Mouse (Mus musculus): ENCODE results near the gene Tsku. TPM values are rescaled to one million over a fixed set of nuclear protein-coding genes. Genes with fewer than 3 reads are reported as not detected.

Gene Tsku
- polyA plus RNA-seq, 1 experiment from 2014 or later = 11.3 TPM

DNA sequence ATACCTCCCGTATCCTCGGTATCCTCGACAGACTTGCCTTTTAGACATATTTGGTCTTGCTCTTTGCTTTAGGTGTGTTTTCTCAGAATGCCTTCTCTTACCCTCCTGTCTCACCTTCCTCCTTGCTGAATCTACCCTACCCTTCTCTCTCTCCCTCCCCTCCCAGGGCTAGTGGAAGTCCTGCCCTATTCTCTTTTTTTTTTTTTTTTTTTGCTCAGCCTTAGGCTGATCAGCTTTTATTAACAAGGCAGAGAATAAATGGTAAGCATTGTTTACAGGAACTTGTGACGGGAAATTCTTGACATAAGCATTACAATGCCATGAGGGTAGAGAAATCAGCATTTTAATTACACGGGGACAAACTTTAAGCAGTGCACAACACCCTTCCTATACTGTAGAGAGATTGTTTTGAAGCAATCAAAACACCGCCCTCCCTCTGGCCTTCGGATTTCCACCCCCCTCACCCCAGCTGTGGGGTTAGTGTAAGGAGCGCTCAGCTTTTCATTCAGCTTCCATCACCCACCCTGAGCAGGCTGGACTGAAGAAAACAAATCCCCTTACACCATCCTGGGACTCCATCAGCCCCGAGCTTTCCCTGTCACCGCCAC, 8.7 kb upstream of the Tsku start:
- ATAC-seq (ENCODE audit: insufficient read depth, low FRiP score, low TSS enrichment) = no peak
- Histone ChIP-seq H3K4me3 (ENCODE audit: low read depth, low read length) (no peak overlapping the region), H3K4me2 (ENCODE audit: low read depth) (no peak overlapping the region), H3K36me3 (ENCODE audit: control insufficient read depth, insufficient read depth, low read length) (no peaks in the 10 kb centered on the region), H3K4me1 (ENCODE audit: control insufficient read depth, insufficient read depth, low read length) (no peaks in the 10 kb centered on the region), H3K27ac (ENCODE audit: low read depth, low read length) (no peak overlapping the region), H3K9me3 (ENCODE audit: control insufficient read depth, low read length) (no peaks in the 10 kb centered on the region), H3K27me3 (ENCODE audit: control insufficient read depth, insufficient read depth, low read length) (no peaks in the 10 kb centered on the region), H3K9ac (ENCODE audit: low read length) (no peak overlapping the region)
- WGBS = 59% methylated on average over 10 of the region's 10 CpGs
- DNase-seq (ENCODE audit: low spot score) = no peak

GRCm38 (mm10) chr7:98361662-98362061, 534 bp upstream of the Tsku start:
- no peak overlapping the region for H3K4me3 ChIP-seq (ENCODE audit: low read depth, low read length)
- H3K27me3 ChIP-seq (ENCODE audit: control insufficient read depth, insufficient read depth, low read length) = no peaks in the 10 kb centered on the region
- no peak for DNase-seq (ENCODE audit: low spot score)
- no peak overlapping the region for H3K27ac ChIP-seq (ENCODE audit: low read depth, low read length)
- no peak for ATAC-seq (ENCODE audit: insufficient read depth, low FRiP score, low TSS enrichment)
- H3K36me3 ChIP-seq (ENCODE audit: control insufficient read depth, insufficient read depth, low read length) = no peaks in the 10 kb centered on the region
- H3K4me1 ChIP-seq (ENCODE audit: control insufficient read depth, insufficient read depth, low read length) = peaks cover 12% of the 10 kb centered on the region
- no peak overlapping the region for H3K9ac ChIP-seq (ENCODE audit: low read length)
- WGBS = 61% methylated on average over 2 of the region's 2 CpGs
- H3K9me3 ChIP-seq (ENCODE audit: control insufficient read depth, low read length) = no peaks in the 10 kb centered on the region
- H3K4me2 ChIP-seq (ENCODE audit: low read depth) = peak overlapping the region; percentile 89

DNA sequence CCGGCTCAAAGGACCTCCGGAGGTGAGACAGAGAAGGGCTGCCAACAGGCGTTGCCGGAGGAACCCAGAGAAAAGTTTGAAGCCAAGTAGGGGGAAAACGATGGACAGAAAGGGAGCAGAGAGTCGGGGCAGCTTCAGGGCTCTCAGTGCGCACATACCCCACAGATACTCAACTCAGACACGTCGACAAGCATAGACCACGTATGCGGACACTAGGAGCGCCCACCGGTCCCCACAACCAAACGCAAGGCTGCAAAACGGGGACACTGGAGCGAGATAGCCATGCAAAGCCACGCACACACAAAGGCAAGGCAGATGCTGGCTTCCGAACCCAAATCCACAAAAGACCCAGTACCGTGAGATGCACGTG, 522 bp downstream of the Tsku start:
- WGBS = 0% methylated on average over 20 of the region's 20 CpGs
- Histone ChIP-seq H3K4me3 (ENCODE audit: low read depth, low read length) (peak overlapping the region; percentile 82), H3K27ac (ENCODE audit: low read depth, low read length) (peak overlapping the region; percentile 51), H3K36me3 (ENCODE audit: control insufficient read depth, insufficient read depth, low read length) (no peaks in the 10 kb centered on the region), H3K4me2 (ENCODE audit: low read depth) (peak overlapping the region; percentile 89), H3K27me3 (ENCODE audit: control insufficient read depth, insufficient read depth, low read length) (no peaks in the 10 kb centered on the region), H3K4me1 (ENCODE audit: control insufficient read depth, insufficient read depth, low read length) (peaks cover 22% of the 10 kb centered on the region), H3K9ac (ENCODE audit: low read length) (peak overlapping the region; percentile 76), H3K9me3 (ENCODE audit: control insufficient read depth, low read length) (no peaks in the 10 kb centered on the region)
- DNase-seq (ENCODE audit: low spot score) = no peak
- peak; percentile 28 for ATAC-seq (ENCODE audit: insufficient read depth, low FRiP score, low TSS enrichment)

DNA sequence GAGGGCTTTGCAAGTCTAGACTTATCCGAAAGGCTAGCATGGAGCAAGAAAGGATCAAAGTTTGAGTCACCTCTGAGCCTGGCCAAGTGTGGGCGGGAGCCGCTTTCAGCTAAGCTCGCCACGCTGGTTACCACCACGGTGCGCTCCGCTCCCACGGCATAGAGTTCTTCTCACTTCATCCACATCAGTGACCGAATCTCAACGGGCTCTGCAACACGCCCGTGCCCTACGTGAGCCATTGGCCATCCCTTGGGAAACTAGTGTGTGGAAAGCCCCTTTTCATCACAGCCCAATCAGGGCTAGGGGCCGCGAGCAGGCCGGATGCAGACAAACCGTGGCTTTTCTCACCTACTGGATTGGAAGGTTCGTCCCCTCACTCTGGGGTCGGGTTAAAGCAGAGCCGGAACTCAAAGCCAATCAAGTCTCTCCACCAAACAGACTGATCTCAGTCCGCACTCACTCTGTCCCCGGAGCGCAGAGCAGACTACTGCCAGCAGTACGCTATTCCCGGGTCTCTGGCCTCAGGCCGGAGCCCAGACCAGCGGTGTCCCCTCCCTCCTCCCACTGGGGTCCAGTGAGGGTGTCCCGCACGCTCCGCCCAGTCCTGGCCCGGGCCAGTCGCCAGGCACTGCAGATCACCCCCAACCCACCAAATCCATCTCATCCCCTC, 1.0 kb downstream of the Tsku start:
- Histone ChIP-seq H3K36me3 (ENCODE audit: control insufficient read depth, insufficient read depth, low read length) (no peaks in the 10 kb centered on the region), H3K4me2 (ENCODE audit: low read depth) (peak overlapping the region; percentile 89), H3K9ac (ENCODE audit: low read length) (peak overlapping the region; percentile 76), H3K27ac (ENCODE audit: low read depth, low read length) (peak overlapping the region; percentile 51), H3K27me3 (ENCODE audit: control insufficient read depth, insufficient read depth, low read length) (no peaks in the 10 kb centered on the region), H3K9me3 (ENCODE audit: control insufficient read depth, low read length) (no peaks in the 10 kb centered on the region), H3K4me1 (ENCODE audit: control insufficient read depth, insufficient read depth, low read length) (peaks cover 27% of the 10 kb centered on the region), H3K4me3 (ENCODE audit: low read depth, low read length) (peak overlapping the region; percentile 82)
- under 1% methylated on average over 33 of the region's 33 CpGs for WGBS
- DNase-seq (ENCODE audit: low spot score) (peak; percentile 80), ATAC-seq (ENCODE audit: insufficient read depth, low FRiP score, low TSS enrichment) (peak; percentile 63)

DNA sequence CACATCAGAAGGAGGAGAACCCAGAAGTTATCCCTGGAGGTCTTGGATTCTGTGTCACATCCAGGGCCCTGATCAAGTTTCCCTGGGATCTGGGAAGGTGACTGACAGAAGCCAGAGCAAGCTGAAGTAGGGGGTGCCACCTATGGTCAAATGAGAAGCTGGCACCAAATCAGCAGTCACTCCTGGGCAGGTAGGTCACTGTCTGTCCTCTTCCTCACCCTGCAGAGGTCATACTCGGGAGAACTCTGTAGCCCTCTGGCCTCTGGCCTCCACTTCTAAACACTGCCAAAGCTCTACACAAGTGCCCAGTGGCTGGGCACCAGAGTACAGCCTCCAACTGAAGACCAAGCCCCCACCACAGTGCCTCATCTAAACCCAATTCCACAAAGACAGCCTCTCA, 3.1 kb downstream of the Tsku start:
- no peak for DNase-seq (ENCODE audit: low spot score)
- Histone ChIP-seq H3K9me3 (ENCODE audit: control insufficient read depth, low read length) (no peaks in the 10 kb centered on the region), H3K4me2 (ENCODE audit: low read depth) (no peak overlapping the region), H3K36me3 (ENCODE audit: control insufficient read depth, insufficient read depth, low read length) (no peaks in the 10 kb centered on the region), H3K4me1 (ENCODE audit: control insufficient read depth, insufficient read depth, low read length) (peaks cover 36% of the 10 kb centered on the region), H3K27ac (ENCODE audit: low read depth, low read length) (no peak overlapping the region), H3K9ac (ENCODE audit: low read length) (no peak overlapping the region), H3K4me3 (ENCODE audit: low read depth, low read length) (no peak overlapping the region), H3K27me3 (ENCODE audit: control insufficient read depth, insufficient read depth, low read length) (no peaks in the 10 kb centered on the region)
- no peak for ATAC-seq (ENCODE audit: insufficient read depth, low FRiP score, low TSS enrichment)
- 67% methylated on average over 1 of the region's 1 CpGs for WGBS

DNA sequence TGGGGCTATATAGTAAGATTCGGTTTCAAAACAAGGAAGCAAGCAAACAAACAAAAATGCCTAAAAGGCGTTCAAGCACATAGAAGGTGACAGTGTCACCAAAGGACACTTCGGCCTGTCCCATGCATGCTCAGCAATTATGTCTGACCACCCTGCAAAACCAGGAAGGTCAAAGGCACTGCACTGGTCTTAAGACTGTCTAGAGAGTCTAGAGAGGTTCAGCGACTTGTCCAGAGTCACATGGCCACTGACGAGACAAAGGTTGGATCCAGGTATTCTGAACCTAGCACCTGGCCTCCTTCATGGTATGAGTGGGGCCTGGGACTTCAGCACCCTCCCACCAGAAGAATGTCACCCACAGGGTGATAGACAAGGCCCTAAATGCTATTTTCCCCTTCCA, 3.8 kb downstream of the Tsku start:
- H3K36me3 ChIP-seq (ENCODE audit: control insufficient read depth, insufficient read depth, low read length) = 0 out of 2 replicates have a peak, but pooled peaks cover under 1% of the 10 kb centered on the region
- peaks cover 36% of the 10 kb centered on the region for H3K4me1 ChIP-seq (ENCODE audit: control insufficient read depth, insufficient read depth, low read length)
- DNase-seq (ENCODE audit: low spot score) (no peak), ATAC-seq (ENCODE audit: insufficient read depth, low FRiP score, low TSS enrichment) (no peak)
- H3K27ac ChIP-seq (ENCODE audit: low read depth, low read length) = no peak overlapping the region
- no peak overlapping the region for H3K4me3 ChIP-seq (ENCODE audit: low read depth, low read length)
- H3K4me2 ChIP-seq (ENCODE audit: low read depth) = no peak overlapping the region
- H3K9me3 ChIP-seq (ENCODE audit: control insufficient read depth, low read length) = no peaks in the 10 kb centered on the region
- no peaks in the 10 kb centered on the region for H3K27me3 ChIP-seq (ENCODE audit: control insufficient read depth, insufficient read depth, low read length)
- 82% methylated on average over 5 of the region's 5 CpGs for WGBS
- H3K9ac ChIP-seq (ENCODE audit: low read length) = no peak overlapping the region

GRCm38 (mm10) chr7:98354921-98355310, 6.2 kb downstream of the Tsku start:
- Histone ChIP-seq H3K36me3 (ENCODE audit: control insufficient read depth, insufficient read depth, low read length) (0 out of 2 replicates have a peak, but pooled peaks cover 5% of the 10 kb centered on the region), H3K9ac (ENCODE audit: low read length) (no peak overlapping the region), H3K4me3 (ENCODE audit: low read depth, low read length) (no peak overlapping the region), H3K27me3 (ENCODE audit: control insufficient read depth, insufficient read depth, low read length) (no peaks in the 10 kb centered on the region), H3K4me2 (ENCODE audit: low read depth) (no peak overlapping the region), H3K27ac (ENCODE audit: low read depth, low read length) (no peak overlapping the region), H3K9me3 (ENCODE audit: control insufficient read depth, low read length) (no peaks in the 10 kb centered on the region), H3K4me1 (ENCODE audit: control insufficient read depth, insufficient read depth, low read length) (peaks cover 33% of the 10 kb centered on the region)
- DNase-seq (ENCODE audit: low spot score) = no peak
- no peak for ATAC-seq (ENCODE audit: insufficient read depth, low FRiP score, low TSS enrichment)
- WGBS = 34% methylated on average over 4 of the region's 4 CpGs

- Histone ChIP-seq H3K4me1 (ENCODE audit: control insufficient read depth, insufficient read depth, low read length) (peaks cover 28% of the 10 kb centered on the region), H3K9me3 (ENCODE audit: control insufficient read depth, low read length) (no peaks in the 10 kb centered on the region), H3K27ac (ENCODE audit: low read depth, low read length) (no peak overlapping the region), H3K4me3 (ENCODE audit: low read depth, low read length) (no peak overlapping the region), H3K4me2 (ENCODE audit: low read depth) (no peak overlapping the region), H3K27me3 (ENCODE audit: control insufficient read depth, insufficient read depth, low read length) (no peaks in the 10 kb centered on the region), H3K9ac (ENCODE audit: low read length) (no peak overlapping the region), H3K36me3 (ENCODE audit: control insufficient read depth, insufficient read depth, low read length) (0 out of 2 replicates have a peak, but pooled peaks cover 5% of the 10 kb centered on the region)
- no peak for DNase-seq (ENCODE audit: low spot score)
- no peak for ATAC-seq (ENCODE audit: insufficient read depth, low FRiP score, low TSS enrichment)
- 23% methylated on average over 11 of the region's 12 CpGs for WGBS
These were observed 6.8 kb downstream of the Tsku start for GRCm38 (mm10) chr7:98354160-98354920.
